Mouse (Mus musculus): ENCODE results near the gene Krba1. TPM values are rescaled to one million over a fixed set of nuclear protein-coding genes. Genes with fewer than 3 reads are reported as not detected.
A peak's percentile ranks its signal among the peaks of the same experiment; 100 is the strongest.

The Krba1 gene
- total and polyA plus RNA-seq, 2 experiments from 2014 or later: 14.8 to 33.8 TPM

DNA sequence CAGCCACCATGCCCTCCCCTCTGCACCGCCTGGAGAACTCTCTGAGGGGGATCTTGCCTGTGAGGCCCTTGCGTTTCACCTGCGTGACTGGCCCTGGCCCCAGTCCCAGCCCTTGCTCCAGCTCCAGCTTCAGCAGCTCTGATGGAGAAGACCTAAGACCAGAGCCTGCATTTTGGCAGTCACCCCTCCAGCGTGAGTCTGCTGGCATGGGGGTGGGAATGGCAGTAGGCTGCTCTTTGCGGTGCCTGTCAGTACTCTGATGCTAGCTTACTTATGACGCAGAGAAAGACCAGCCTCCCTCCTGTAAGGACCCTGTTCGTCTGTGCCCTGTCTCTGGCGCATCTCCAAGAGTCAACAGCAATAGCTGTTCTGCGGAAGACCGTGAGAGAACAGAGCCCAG, 17.7 kb downstream of the Krba1 start:
- ATAC-seq (ENCODE audit: insufficient read depth, low read depth) (peak; percentile 11; the same call in 1 of the 2 replicates), DNase-seq (ENCODE audit: low spot score) (no peak)
- Histone ChIP-seq H3K36me3 (replicated peaks; ENCODE audit: control insufficient read depth, insufficient read depth, low read length) (peaks cover 95% of the 10 kb centered on the region), H3K4me2 (ENCODE audit: low read depth, low read length) (no peak overlapping the region), H3K4me3 (ENCODE audit: low read depth, low read length) (no peak overlapping the region), H3K27me3 (ENCODE audit: control insufficient read depth, insufficient read depth, low read length) (no peaks in the 10 kb centered on the region), H3K9ac (replicated peaks; ENCODE audit: low read depth, low read length) (no peak overlapping the region), H3K4me1 (ENCODE audit: control insufficient read depth, insufficient read depth) (0 out of 2 replicates have a peak, but pooled peaks cover 11% of the 10 kb centered on the region), H3K9me3 (replicated peaks; ENCODE audit: control insufficient read depth, low read length) (no peaks in the 10 kb centered on the region), H3K27ac (ENCODE audit: low read depth) (no peak overlapping the region)
- TF ChIP-seq CTCF (IDR thresholded peaks at IDR 0.05; ENCODE audit: low read depth): no peak
- TF ChIP-seq EP300 (IDR thresholded peaks at IDR 0.05; ENCODE audit: low read depth): no peak
- WGBS: 57% methylated on average over 10 of the region's 10 CpGs

GRCm38 (mm10) chr6:48414886-48415285, 19.5 kb downstream of the Krba1 start:
- ATAC-seq (ENCODE audit: insufficient read depth, low read depth) (no peak), DNase-seq (ENCODE audit: low spot score) (no peak)
- WGBS: 71% methylated on average over 1 of the region's 1 CpGs
- H3K4me2 ChIP-seq (ENCODE audit: low read depth, low read length): no peak overlapping the region
- TF ChIP-seq CTCF (IDR thresholded peaks at IDR 0.05; ENCODE audit: low read depth) (no peak), EP300 (IDR thresholded peaks at IDR 0.05; ENCODE audit: low read depth) (no peak)
- H3K27me3 ChIP-seq (ENCODE audit: control insufficient read depth, insufficient read depth, low read length): no peaks in the 10 kb centered on the region
- H3K4me1 ChIP-seq (ENCODE audit: control insufficient read depth, insufficient read depth): peaks cover 13% of the 10 kb centered on the region; the same call in 1 of the 2 replicates
- no peak overlapping the region for H3K9ac ChIP-seq (replicated peaks; ENCODE audit: low read depth, low read length)
- H3K4me3 ChIP-seq (ENCODE audit: low read depth, low read length): no peak overlapping the region
- no peak overlapping the region for H3K27ac ChIP-seq (ENCODE audit: low read depth)
- no peaks in the 10 kb centered on the region for H3K9me3 ChIP-seq (replicated peaks; ENCODE audit: control insufficient read depth, low read length)
- peaks cover 77% of the 10 kb centered on the region for H3K36me3 ChIP-seq (replicated peaks; ENCODE audit: control insufficient read depth, insufficient read depth, low read length)

- WGBS: 89% methylated on average over 7 of the region's 7 CpGs
- Histone ChIP-seq H3K27ac (ENCODE audit: low read depth) (no peak overlapping the region), H3K9ac (replicated peaks; ENCODE audit: low read depth, low read length) (no peak overlapping the region), H3K4me2 (ENCODE audit: low read depth, low read length) (no peak overlapping the region), H3K4me1 (ENCODE audit: control insufficient read depth, insufficient read depth) (peaks cover 15% of the 10 kb centered on the region; the same call in 1 of the 2 replicates), H3K9me3 (replicated peaks; ENCODE audit: control insufficient read depth, low read length) (no peaks in the 10 kb centered on the region), H3K4me3 (ENCODE audit: low read depth, low read length) (no peak overlapping the region), H3K36me3 (replicated peaks; ENCODE audit: control insufficient read depth, insufficient read depth, low read length) (peaks cover 69% of the 10 kb centered on the region), H3K27me3 (ENCODE audit: control insufficient read depth, insufficient read depth, low read length) (no peaks in the 10 kb centered on the region)
- TF ChIP-seq EP300 (IDR thresholded peaks at IDR 0.05; ENCODE audit: low read depth): no peak
- TF ChIP-seq CTCF (IDR thresholded peaks at IDR 0.05; ENCODE audit: low read depth): no peak
- DNase-seq (ENCODE audit: low spot score): no peak
- ATAC-seq (ENCODE audit: insufficient read depth, low read depth): no peak
These were observed 20.2 kb downstream of the Krba1 start for GRCm38 (mm10) chr6:48415636-48416035.

DNA sequence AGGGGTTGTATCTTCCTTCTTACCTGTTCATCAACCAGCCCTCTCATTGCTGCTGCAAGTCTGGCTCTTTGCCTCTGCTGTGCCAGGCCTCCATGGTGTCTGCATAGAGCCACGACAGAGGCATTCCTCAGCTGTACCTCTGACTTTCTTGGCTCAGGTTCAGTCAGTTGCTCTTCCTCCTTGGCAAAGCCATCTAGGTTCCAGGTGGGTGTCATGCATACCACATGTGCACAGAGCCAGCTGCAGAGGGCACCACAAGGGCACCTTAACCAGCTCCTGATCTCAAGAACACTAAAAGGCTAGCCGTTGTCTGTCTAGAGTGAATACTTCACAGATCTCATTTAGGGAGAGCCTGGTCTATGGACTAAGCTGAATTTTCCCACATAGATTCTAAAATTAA, 21.1 kb downstream of the Krba1 start:
- no peaks in the 10 kb centered on the region for H3K27me3 ChIP-seq (ENCODE audit: control insufficient read depth, insufficient read depth, low read length)
- H3K4me3 ChIP-seq (ENCODE audit: low read depth, low read length): no peak overlapping the region
- WGBS: 46% methylated on average over 2 of the region's 2 CpGs
- H3K4me2 ChIP-seq (ENCODE audit: low read depth, low read length): no peak overlapping the region
- TF ChIP-seq CTCF (IDR thresholded peaks at IDR 0.05; ENCODE audit: low read depth) (no peak), EP300 (IDR thresholded peaks at IDR 0.05; ENCODE audit: low read depth) (no peak)
- H3K4me1 ChIP-seq (ENCODE audit: control insufficient read depth, insufficient read depth): peaks cover 16% of the 10 kb centered on the region; the same call in 1 of the 2 replicates
- H3K9ac ChIP-seq (replicated peaks; ENCODE audit: low read depth, low read length): no peak overlapping the region
- DNase-seq (ENCODE audit: low spot score) (no peak), ATAC-seq (ENCODE audit: insufficient read depth, low read depth) (no peak)
- H3K36me3 ChIP-seq (replicated peaks; ENCODE audit: control insufficient read depth, insufficient read depth, low read length): peaks cover 62% of the 10 kb centered on the region
- H3K9me3 ChIP-seq (replicated peaks; ENCODE audit: control insufficient read depth, low read length): no peaks in the 10 kb centered on the region
- no peak overlapping the region for H3K27ac ChIP-seq (ENCODE audit: low read depth)

DNA sequence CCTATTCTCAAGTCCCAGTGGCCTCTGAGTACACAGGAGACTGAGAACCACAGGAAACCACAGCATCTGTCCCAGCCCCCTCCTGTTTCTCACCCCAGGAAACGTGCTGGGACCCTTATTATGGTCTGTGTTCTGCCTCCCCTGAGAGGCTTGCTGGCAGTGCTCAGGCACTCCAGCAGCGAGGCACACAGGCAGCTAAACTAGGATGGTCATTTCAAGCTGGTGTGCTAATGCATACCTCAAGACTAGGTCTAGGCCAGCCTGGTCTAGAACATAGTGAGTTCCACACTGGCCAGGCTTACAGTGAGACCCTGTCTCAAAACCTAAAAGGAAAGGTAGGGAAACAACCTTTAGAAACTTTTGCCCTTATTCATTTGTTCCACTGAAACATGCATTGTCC, 25.3 kb downstream of the Krba1 start:
- H3K27ac ChIP-seq (ENCODE audit: low read depth): no peak overlapping the region
- WGBS: 6% methylated on average over 2 of the region's 2 CpGs
- H3K9ac ChIP-seq (replicated peaks; ENCODE audit: low read depth, low read length): no peak overlapping the region
- ATAC-seq (ENCODE audit: insufficient read depth, low read depth): peak; percentile 33
- peaks cover 20% of the 10 kb centered on the region for H3K36me3 ChIP-seq (replicated peaks; ENCODE audit: control insufficient read depth, insufficient read depth, low read length)
- H3K4me1 ChIP-seq (ENCODE audit: control insufficient read depth, insufficient read depth): peaks cover 10% of the 10 kb centered on the region; the same call in 1 of the 2 replicates
- H3K9me3 ChIP-seq (replicated peaks; ENCODE audit: control insufficient read depth, low read length): no peaks in the 10 kb centered on the region
- no peak overlapping the region for H3K4me2 ChIP-seq (ENCODE audit: low read depth, low read length)
- no peak overlapping the region for H3K4me3 ChIP-seq (ENCODE audit: low read depth, low read length)
- H3K27me3 ChIP-seq (ENCODE audit: control insufficient read depth, insufficient read depth, low read length): no peaks in the 10 kb centered on the region
- no peak for DNase-seq (ENCODE audit: low spot score)
- TF ChIP-seq CTCF (IDR thresholded peaks at IDR 0.05; ENCODE audit: low read depth): no peak
- TF ChIP-seq EP300 (IDR thresholded peaks at IDR 0.05; ENCODE audit: low read depth): no peak

GRCm38 (mm10) chr6:48423336-48423735, 27.9 kb downstream of the Krba1 start:
- no peak for TF ChIP-seq CTCF (IDR thresholded peaks at IDR 0.05; ENCODE audit: low read depth)
- TF ChIP-seq EP300 (IDR thresholded peaks at IDR 0.05; ENCODE audit: low read depth): no peak
- ATAC-seq (ENCODE audit: insufficient read depth, low read depth) (no peak), DNase-seq (ENCODE audit: low spot score) (no peak)
- H3K36me3 ChIP-seq (replicated peaks; ENCODE audit: control insufficient read depth, insufficient read depth, low read length): no peaks in the 10 kb centered on the region
- H3K27ac ChIP-seq (ENCODE audit: low read depth): no peak overlapping the region
- H3K4me1 ChIP-seq (ENCODE audit: control insufficient read depth, insufficient read depth): peaks cover 10% of the 10 kb centered on the region; the same call in 1 of the 2 replicates
- no peaks in the 10 kb centered on the region for H3K27me3 ChIP-seq (ENCODE audit: control insufficient read depth, insufficient read depth, low read length)
- H3K4me2 ChIP-seq (ENCODE audit: low read depth, low read length): no peak overlapping the region
- no peaks in the 10 kb centered on the region for H3K9me3 ChIP-seq (replicated peaks; ENCODE audit: control insufficient read depth, low read length)
- H3K4me3 ChIP-seq (ENCODE audit: low read depth, low read length): no peak overlapping the region
- WGBS: 70% methylated on average over 3 of the region's 3 CpGs
- no peak overlapping the region for H3K9ac ChIP-seq (replicated peaks; ENCODE audit: low read depth, low read length)
